Mouse (Mus musculus) liver, embryonic 15.5 days (tissue): ENCODE measurements around the gene Emc10. TPM values are rescaled to one million over a fixed set of nuclear protein-coding genes. Genes with fewer than 3 reads are reported as not detected.
A peak's percentile ranks its signal among the peaks of the same experiment; 100 is the strongest.

Experiments used
- ATAC-seq: fragments of 200-750 bp; cut with Nextera tagmentation; 2 replicates; pipeline ENCODE4 v1.8.0; 2017; ENCODE audit warnings: moderate number of reproducible peaks, mild to moderate bottlenecking, moderate library complexity; ENCODE audit not compliant: insufficient read depth
- H3K27ac ChIP-seq: fragments of 300-500 bp; sonication (generic); replicated peaks from 2 replicates; pipeline ENCODE4 v1.5.1; 2015; ENCODE audit warnings: mild to moderate bottlenecking, inconsistent platforms
- H3K27me3 ChIP-seq: fragments of 300-500 bp; sonication (generic); 2 replicates; pipeline ENCODE4 v1.6.1; 2015; ENCODE audit warnings: mild to moderate bottlenecking, inconsistent platforms
- H3K36me3 ChIP-seq: fragments of 300-500 bp; sonication (generic); replicated peaks from 2 replicates; pipeline ENCODE4 v1.6.1; 2015; ENCODE audit warnings: moderate library complexity, mild to moderate bottlenecking, inconsistent platforms
- H3K4me1 ChIP-seq: fragments of 300-500 bp; sonication (generic); replicated peaks from 2 replicates; pipeline ENCODE4 v1.6.1; 2015; ENCODE audit warnings: inconsistent platforms
- H3K4me2 ChIP-seq: fragments of 300-500 bp; sonication (generic); 2 replicates; pipeline ENCODE4 v1.6.1; 2015; ENCODE audit warnings: moderate library complexity, mild to moderate bottlenecking, inconsistent platforms
- H3K4me3 ChIP-seq: fragments of 300-500 bp; sonication (generic); replicated peaks from 2 replicates; pipeline ENCODE4 v1.5.1; 2015; ENCODE audit warnings: mild to moderate bottlenecking, inconsistent platforms
- H3K9ac ChIP-seq: fragments of 300-500 bp; sonication (generic); 2 replicates; pipeline ENCODE4 v1.6.1; 2015; ENCODE audit warnings: moderate library complexity, mild to moderate bottlenecking, inconsistent platforms
- H3K9me3 ChIP-seq: fragments of 300-500 bp; sonication (generic); replicated peaks from 2 replicates; pipeline ENCODE4 v1.6.1; 2016; ENCODE audit warnings: inconsistent platforms
- WGBS: fragments of 180-500 bp; shearing (Covaris S2); methylation state at CpG from one replicate; pipeline ENCODE4 v1.1.7; 2015; ENCODE audit warnings: mixed read lengths; ENCODE audit not compliant: insufficient replicate concordance; 5-methylcytosine and 5-hydroxymethylcytosine counted together
- polyA plus RNA-seq: library from polyadenylated mRNA; unstranded; fragments of >200 nt; fragmentation: Nextera tagmentation; extraction: Ambion mirVana; gene quantifications from 2 replicates; pipeline ENCODE4 v1.2.1, GENCODE M21; 2015

The Emc10 gene
- polyA plus RNA-seq, 1 experiment from 2014 or later, result 45.9 TPM

- under 1% methylated on average over 42 of the region's 42 CpGs for WGBS
- peak within 1 kb of the TSS; percentile 84 for H3K4me2 ChIP-seq
- H3K9ac ChIP-seq, result peak within 1 kb of the TSS; percentile 84
- H3K4me3 ChIP-seq, result peak within 1 kb of the TSS; percentile 82
- peaks cover 32% of the 10 kb centered on the region for H3K27me3 ChIP-seq
- peak; percentile 86 for ATAC-seq
- H3K4me1 ChIP-seq, result peaks cover 96% of the 10 kb centered on the region
- H3K36me3 ChIP-seq, result peaks cover 28% of the 10 kb centered on the region
- peak within 1 kb of the TSS; percentile 93 for H3K27ac ChIP-seq
- H3K9me3 ChIP-seq, result no peaks in the 10 kb centered on the region
Measured at GRCm38 (mm10) chr7:44467811-44468411, 28.4 kb downstream of the Emc10 start, which contains the start of gene Josd2. Gene Josd2 (plus strand): TSS chr7:44467980.

- peaks cover 37% of the 10 kb centered on the region for H3K27me3 ChIP-seq
- peak overlapping the region; percentile 93 for H3K27ac ChIP-seq
- no peak overlapping the region for H3K9ac ChIP-seq
- peaks cover 28% of the 10 kb centered on the region for H3K36me3 ChIP-seq
- peak overlapping the region; percentile 84 for H3K4me2 ChIP-seq
- ATAC-seq, result no peak
- peak overlapping the region; percentile 82 for H3K4me3 ChIP-seq
- no peaks in the 10 kb centered on the region for H3K9me3 ChIP-seq
- 77% methylated on average over 16 of the region's 16 CpGs for WGBS
- H3K4me1 ChIP-seq, result peaks cover 91% of the 10 kb centered on the region
Measured at GRCm38 (mm10) chr7:44466888-44467311, 29.4 kb downstream of the Emc10 start.

GRCm38 (mm10) chr7:44466006-44466887, 30.1 kb downstream of the Emc10 start:
- H3K27ac ChIP-seq, result 0 out of 2 replicates have a peak overlapping the region, but pooled peaks have one; percentile 93
- no peak overlapping the region for H3K4me3 ChIP-seq
- H3K4me1 ChIP-seq, result peaks cover 85% of the 10 kb centered on the region

GRCm38 (mm10) chr7:44465111-44465510, 31.2 kb downstream of the Emc10 start, which contains the start of gene Aspdh:
Gene Aspdh (plus strand): TSS chr7:44465391.
- Histone ChIP-seq H3K27me3 (peaks cover 55% of the 10 kb centered on the region), H3K4me3 (0 out of 2 replicates have a peak within 1 kb of the TSS, but pooled peaks have one; percentile 5), H3K4me2 (peak within 1 kb of the TSS; percentile 44), H3K9ac (peak within 1 kb of the TSS; percentile 12), H3K9me3 (no peaks in the 10 kb centered on the region), H3K4me1 (peaks cover 73% of the 10 kb centered on the region), H3K27ac (peak within 1 kb of the TSS; percentile 93; the same call in 1 of the 2 replicates), H3K36me3 (peaks cover 12% of the 10 kb centered on the region)
- ATAC-seq, result no peak
- 64% methylated on average over 2 of the region's 2 CpGs for WGBS

More at GRCm38 (mm10) chr7:44466006-44466887, 30.1 kb downstream of the Emc10 start:
- WGBS, result 74% methylated on average over 10 of the region's 10 CpGs
- Histone ChIP-seq H3K4me2 (peak overlapping the region; percentile 84), H3K27me3 (peaks cover 43% of the 10 kb centered on the region), H3K9ac (no peak overlapping the region; the same call in 1 of the 2 replicates), H3K36me3 (peaks cover 23% of the 10 kb centered on the region), H3K9me3 (no peaks in the 10 kb centered on the region)
- no peak for ATAC-seq

- peaks cover 6% of the 10 kb centered on the region; the same call in 1 of the 2 replicates for H3K36me3 ChIP-seq
- no peak overlapping the region for H3K4me3 ChIP-seq
- no peak for ATAC-seq
- H3K9ac ChIP-seq, result 0 out of 2 replicates have a peak overlapping the region, but pooled peaks have one; percentile 12
- H3K4me1 ChIP-seq, result peaks cover 67% of the 10 kb centered on the region
- H3K27ac ChIP-seq, result 0 out of 2 replicates have a peak overlapping the region, but pooled peaks have one; percentile 24
- H3K9me3 ChIP-seq, result no peaks in the 10 kb centered on the region
- 22% methylated on average over 4 of the region's 4 CpGs for WGBS
- peak overlapping the region; percentile 44; the same call in 1 of the 2 replicates for H3K4me2 ChIP-seq
- H3K27me3 ChIP-seq, result peaks cover 61% of the 10 kb centered on the region
Measured at GRCm38 (mm10) chr7:44464511-44464910, 31.8 kb downstream of the Emc10 start.

GRCm38 (mm10) chr7:44463556-44464225, 32.6 kb downstream of the Emc10 start:
- H3K4me1 ChIP-seq, result peaks cover 59% of the 10 kb centered on the region
- H3K9me3 ChIP-seq, result no peaks in the 10 kb centered on the region
- H3K9ac ChIP-seq, result no peak overlapping the region
- peaks cover 69% of the 10 kb centered on the region for H3K27me3 ChIP-seq
- no peaks in the 10 kb centered on the region; the same call in 1 of the 2 replicates for H3K36me3 ChIP-seq
- H3K4me2 ChIP-seq, result no peak overlapping the region
- H3K27ac ChIP-seq, result no peak overlapping the region
- no peak overlapping the region for H3K4me3 ChIP-seq
- no peak for ATAC-seq
- WGBS, result 73% methylated on average over 10 of the region's 10 CpGs

- no peaks in the 10 kb centered on the region for H3K9me3 ChIP-seq
- no peak overlapping the region for H3K27ac ChIP-seq
- no peak overlapping the region for H3K4me3 ChIP-seq
- no peak overlapping the region for H3K4me2 ChIP-seq
- ATAC-seq, result no peak
- no peaks in the 10 kb centered on the region for H3K36me3 ChIP-seq
- 24% methylated on average over 8 of the region's 8 CpGs for WGBS
- no peak overlapping the region for H3K9ac ChIP-seq
- peaks cover 75% of the 10 kb centered on the region for H3K27me3 ChIP-seq
- peaks cover 54% of the 10 kb centered on the region for H3K4me1 ChIP-seq
Measured at GRCm38 (mm10) chr7:44463056-44463425, 33.3 kb downstream of the Emc10 start.

- H3K4me3 ChIP-seq, result no peak overlapping the region
Measured at GRCm38 (mm10) chr7:44462218-44463055, 33.9 kb downstream of the Emc10 start.

GRCm38 (mm10) chr7:44461503-44462217, 34.7 kb downstream of the Emc10 start:
- no peak for ATAC-seq
- H3K27me3 ChIP-seq, result peaks cover 88% of the 10 kb centered on the region
- 44% methylated on average over 57 of the region's 57 CpGs for WGBS

More at GRCm38 (mm10) chr7:44462218-44463055, 33.9 kb downstream of the Emc10 start:
- Histone ChIP-seq H3K9me3 (no peaks in the 10 kb centered on the region), H3K27me3 (peaks cover 81% of the 10 kb centered on the region), H3K9ac (no peak overlapping the region), H3K4me1 (peaks cover 51% of the 10 kb centered on the region), H3K4me2 (no peak overlapping the region; the same call in 1 of the 2 replicates), H3K36me3 (no peaks in the 10 kb centered on the region), H3K27ac (no peak overlapping the region)
- ATAC-seq, result no peak
- whole genome bisulfite sequencing, result 10% methylated on average over 77 of the region's 77 CpGs

More at GRCm38 (mm10) chr7:44461503-44462217, 34.7 kb downstream of the Emc10 start:
- Histone ChIP-seq H3K27ac (no peak overlapping the region), H3K9me3 (no peaks in the 10 kb centered on the region), H3K4me2 (no peak overlapping the region), H3K36me3 (no peaks in the 10 kb centered on the region), H3K4me1 (peaks cover 47% of the 10 kb centered on the region), H3K4me3 (no peak overlapping the region), H3K9ac (no peak overlapping the region)
